Mouse (Mus musculus): Measurements from ENCODE around the gene Utrn.

DNA sequence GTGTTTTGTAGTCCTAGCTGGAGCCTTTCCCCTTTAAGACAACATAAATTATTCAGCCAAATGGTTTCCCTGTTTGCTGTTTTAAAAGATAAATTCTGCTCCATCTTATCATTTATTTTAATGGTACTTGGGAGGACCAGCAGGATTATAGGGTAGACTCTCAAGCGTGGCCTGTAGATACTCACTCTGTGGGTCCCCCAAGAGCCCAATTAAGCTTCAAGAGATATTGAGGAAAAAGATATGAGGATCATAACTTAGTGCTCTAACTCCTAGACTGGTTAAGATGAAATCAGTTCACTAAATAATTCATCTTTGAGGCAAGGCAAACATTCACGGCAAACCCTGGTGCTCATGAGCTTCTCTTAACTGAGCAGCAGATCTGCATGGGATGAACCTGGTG lies 493.1 kb downstream of the Utrn start:
- TF ChIP-seq CTCF (IDR thresholded peaks at IDR 0.05; ENCODE audit: low read depth, low read length) (no peak), POLR2A (IDR thresholded peaks at IDR 0.05; ENCODE audit: borderline replicate concordance, low read depth, low read length) (no peak)

Data from bone marrow macrophage, adult 2 months (primary cell).